Mouse (Mus musculus): ENCODE results near the gene Nup62. TPM values are rescaled to one million over a fixed set of nuclear protein-coding genes. Genes with fewer than 3 reads are reported as not detected.
A peak's percentile ranks its signal among the peaks of the same experiment; 100 is the strongest.

The Nup62 gene
- polyA plus RNA-seq, 1 experiment from 2014 or later, result 47.0 TPM

DNA sequence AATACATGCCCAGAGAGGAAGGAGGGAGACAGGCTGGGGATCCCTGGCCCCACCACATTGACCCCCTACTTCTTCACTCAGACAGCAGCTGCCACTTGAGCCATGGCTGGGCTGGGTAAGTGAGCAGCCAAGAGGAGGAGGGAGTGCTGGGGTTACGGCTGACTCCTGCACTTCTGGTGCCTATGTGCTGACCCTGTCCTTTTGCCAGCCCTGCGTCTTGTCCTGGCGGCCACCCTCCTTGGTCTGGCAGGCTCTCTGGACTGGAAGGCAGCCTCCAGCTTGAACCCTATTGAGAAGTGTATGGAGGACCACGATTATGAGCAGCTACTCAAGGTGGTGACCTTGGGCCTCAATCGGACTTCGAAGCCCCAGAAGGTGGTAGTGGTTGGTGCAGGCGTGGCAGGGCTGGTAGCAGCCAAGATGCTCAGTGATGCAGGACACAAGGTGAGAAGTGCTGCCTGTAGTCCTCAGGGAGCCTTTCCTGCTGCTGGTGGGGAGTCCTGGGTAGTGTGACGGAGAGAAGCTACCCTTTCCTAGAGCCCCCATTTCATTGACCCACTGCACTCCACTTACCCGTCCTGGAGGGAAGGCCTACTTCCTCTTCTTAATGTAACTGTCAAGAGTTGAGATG is 20.6 kb downstream of the Nup62 start:
- no peak overlapping the region for H3K27ac ChIP-seq (replicated peaks; ENCODE audit: low read depth, low read length)
- 86% methylated on average over 9 of the region's 9 CpGs for whole genome bisulfite sequencing
- DNase-seq (ENCODE audit: low spot score) (no peak), ATAC-seq (ENCODE audit: low read depth) (no peak)
- H3K4me3 ChIP-seq (ENCODE audit: low read depth, low read length), result no peak overlapping the region
- no peaks in the 10 kb centered on the region for H3K9me3 ChIP-seq (ENCODE audit: control insufficient read depth, low read length)
- peaks cover 24% of the 10 kb centered on the region for H3K27me3 ChIP-seq (replicated peaks; ENCODE audit: control insufficient read depth, insufficient read depth, low read length)
- peaks cover 20% of the 10 kb centered on the region for H3K36me3 ChIP-seq (ENCODE audit: control insufficient read depth, insufficient read depth, low read length)
- H3K4me2 ChIP-seq (ENCODE audit: low read depth, low read length), result no peak overlapping the region
- peaks cover 6% of the 10 kb centered on the region for H3K4me1 ChIP-seq (ENCODE audit: control insufficient read depth, insufficient read depth, low read length)
- H3K9ac ChIP-seq (ENCODE audit: low read depth, low read length), result no peak overlapping the region

DNA sequence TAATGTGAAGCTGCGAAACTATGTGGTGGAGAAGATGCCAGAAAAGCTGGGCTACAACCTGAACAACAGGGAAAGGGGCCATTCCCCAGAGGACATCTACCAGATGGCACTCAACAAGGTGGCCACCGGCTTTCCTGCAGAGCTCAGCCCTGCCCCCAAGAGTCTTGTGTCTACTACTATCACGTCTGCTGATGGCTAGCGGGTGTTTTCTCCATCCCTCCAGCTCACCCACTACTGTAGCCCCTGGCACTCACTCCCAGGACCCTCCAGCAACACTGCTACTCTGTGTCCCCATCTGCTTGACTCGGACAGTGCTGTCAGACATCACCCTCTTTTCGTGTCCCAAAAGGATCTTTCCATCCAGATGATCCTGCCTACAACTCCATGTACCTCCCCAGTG is 22.2 kb downstream of the Nup62 start:
- Histone ChIP-seq H3K27me3 (replicated peaks; ENCODE audit: control insufficient read depth, insufficient read depth, low read length) (peaks cover 24% of the 10 kb centered on the region), H3K27ac (replicated peaks; ENCODE audit: low read depth, low read length) (no peak overlapping the region), H3K4me1 (ENCODE audit: control insufficient read depth, insufficient read depth, low read length) (peaks cover 6% of the 10 kb centered on the region), H3K9ac (ENCODE audit: low read depth, low read length) (no peak overlapping the region), H3K4me2 (ENCODE audit: low read depth, low read length) (no peak overlapping the region), H3K4me3 (ENCODE audit: low read depth, low read length) (no peak overlapping the region), H3K36me3 (ENCODE audit: control insufficient read depth, insufficient read depth, low read length) (peaks cover 28% of the 10 kb centered on the region), H3K9me3 (ENCODE audit: control insufficient read depth, low read length) (no peaks in the 10 kb centered on the region)
- WGBS, result 79% methylated on average over 6 of the region's 6 CpGs
- DNase-seq (ENCODE audit: low spot score), result no peak
- no peak for ATAC-seq (ENCODE audit: low read depth)

GRCm38 (mm10) chr7:44839171-44839490 is 23.2 kb downstream of the Nup62 start:
- Histone ChIP-seq H3K36me3 (ENCODE audit: control insufficient read depth, insufficient read depth, low read length) (peaks cover 39% of the 10 kb centered on the region), H3K27me3 (replicated peaks; ENCODE audit: control insufficient read depth, insufficient read depth, low read length) (peaks cover 24% of the 10 kb centered on the region), H3K4me2 (ENCODE audit: low read depth, low read length) (peak overlapping the region; percentile 62), H3K4me3 (ENCODE audit: low read depth, low read length) (peak overlapping the region; percentile 36), H3K4me1 (ENCODE audit: control insufficient read depth, insufficient read depth, low read length) (peaks cover 6% of the 10 kb centered on the region), H3K9ac (ENCODE audit: low read depth, low read length) (peak overlapping the region; percentile 56), H3K9me3 (ENCODE audit: control insufficient read depth, low read length) (no peaks in the 10 kb centered on the region), H3K27ac (replicated peaks; ENCODE audit: low read depth, low read length) (no peak overlapping the region)
- 34% methylated on average over 10 of the region's 11 CpGs for WGBS
- DNase-seq (ENCODE audit: low spot score) (no peak), ATAC-seq (ENCODE audit: low read depth) (0 out of 2 replicates have a peak, but pooled peaks have one; percentile 3)

DNA sequence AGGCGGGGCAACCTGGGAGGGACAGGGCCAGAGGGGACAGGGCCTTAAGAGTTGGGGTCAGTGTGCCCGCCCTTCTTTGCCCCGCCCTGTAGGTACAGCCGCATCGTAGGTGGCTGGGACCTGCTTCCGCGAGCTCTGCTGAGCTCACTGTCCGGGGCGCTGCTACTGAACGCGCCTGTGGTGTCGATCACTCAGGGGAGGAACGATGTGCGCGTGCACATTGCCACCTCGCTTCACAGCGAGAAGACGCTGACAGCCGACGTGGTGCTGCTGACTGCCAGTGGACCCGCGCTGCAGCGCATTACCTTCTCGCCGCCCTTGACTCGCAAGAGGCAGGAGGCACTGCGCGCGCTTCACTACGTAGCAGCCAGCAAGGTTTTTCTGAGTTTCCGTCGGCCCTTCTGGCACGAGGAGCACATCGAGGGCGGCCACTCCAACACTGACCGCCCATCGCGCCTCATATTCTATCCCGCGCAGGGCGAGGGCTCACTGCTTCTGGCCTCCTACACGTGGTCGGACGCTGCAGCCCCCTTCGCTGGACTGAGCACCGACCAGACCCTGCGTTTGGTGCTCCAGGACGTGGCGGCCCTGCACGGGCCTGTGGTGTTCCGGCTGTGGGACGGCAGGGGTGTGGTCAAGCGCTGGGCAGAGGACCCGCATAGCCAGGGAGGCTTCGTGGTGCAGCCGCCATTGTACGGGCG is 23.8 kb downstream of the Nup62 start:
- DNase-seq (ENCODE audit: low spot score), result peak; percentile 59
- peak overlapping the region; percentile 36 for H3K4me3 ChIP-seq (ENCODE audit: low read depth, low read length)

DNA sequence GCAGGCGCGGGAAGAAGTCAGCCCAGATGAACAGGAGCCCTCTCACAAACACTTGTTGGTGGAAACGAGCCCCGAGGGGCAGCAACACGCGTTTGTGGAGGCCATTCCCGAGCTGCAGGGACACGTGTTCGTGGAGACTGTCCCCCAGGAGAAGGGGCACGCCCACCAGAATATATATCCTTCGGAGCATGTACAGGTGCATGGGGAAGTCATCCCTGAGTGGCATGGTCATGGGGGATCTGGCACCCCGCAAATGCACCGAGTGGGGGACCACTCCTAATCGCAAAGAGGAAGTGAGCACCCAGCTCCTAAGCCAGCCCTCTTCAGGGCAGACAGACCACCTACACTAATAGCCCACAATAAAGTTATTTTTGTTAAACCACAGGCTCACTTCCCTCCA is 24.5 kb downstream of the Nup62 start:
- Histone ChIP-seq H3K4me1 (ENCODE audit: control insufficient read depth, insufficient read depth, low read length) (peaks cover 6% of the 10 kb centered on the region), H3K4me3 (ENCODE audit: low read depth, low read length) (peak overlapping the region; percentile 36; the same call in 1 of the 2 replicates), H3K9ac (ENCODE audit: low read depth, low read length) (peak overlapping the region; percentile 56; the same call in 1 of the 2 replicates), H3K27ac (replicated peaks; ENCODE audit: low read depth, low read length) (no peak overlapping the region), H3K4me2 (ENCODE audit: low read depth, low read length) (peak overlapping the region; percentile 62), H3K9me3 (ENCODE audit: control insufficient read depth, low read length) (no peaks in the 10 kb centered on the region), H3K27me3 (replicated peaks; ENCODE audit: control insufficient read depth, insufficient read depth, low read length) (peaks cover 24% of the 10 kb centered on the region), H3K36me3 (ENCODE audit: control insufficient read depth, insufficient read depth, low read length) (peaks cover 52% of the 10 kb centered on the region)
- DNase-seq (ENCODE audit: low spot score) (no peak), ATAC-seq (ENCODE audit: low read depth) (no peak)
- WGBS, result 49% methylated on average over 13 of the region's 14 CpGs

More for the DNA sequence above, 23.8 kb downstream of the Nup62 start:
- H3K9ac ChIP-seq (ENCODE audit: low read depth, low read length), result peak overlapping the region; percentile 56
- no peak overlapping the region for H3K27ac ChIP-seq (replicated peaks; ENCODE audit: low read depth, low read length)
- peaks cover 24% of the 10 kb centered on the region for H3K27me3 ChIP-seq (replicated peaks; ENCODE audit: control insufficient read depth, insufficient read depth, low read length)
- peak overlapping the region; percentile 62 for H3K4me2 ChIP-seq (ENCODE audit: low read depth, low read length)
- peaks cover 6% of the 10 kb centered on the region for H3K4me1 ChIP-seq (ENCODE audit: control insufficient read depth, insufficient read depth, low read length)
- H3K9me3 ChIP-seq (ENCODE audit: control insufficient read depth, low read length), result no peaks in the 10 kb centered on the region
- 3% methylated on average over 45 of the region's 58 CpGs for WGBS
- ATAC-seq (ENCODE audit: low read depth), result peak; percentile 39
- peaks cover 44% of the 10 kb centered on the region for H3K36me3 ChIP-seq (ENCODE audit: control insufficient read depth, insufficient read depth, low read length)

GRCm38 (mm10) chr7:44841825-44842463 is 26.1 kb downstream of the Nup62 start:
- Histone ChIP-seq H3K4me1 (ENCODE audit: control insufficient read depth, insufficient read depth, low read length) (peaks cover 6% of the 10 kb centered on the region), H3K9ac (ENCODE audit: low read depth, low read length) (no peak overlapping the region), H3K4me3 (ENCODE audit: low read depth, low read length) (no peak overlapping the region), H3K27me3 (replicated peaks; ENCODE audit: control insufficient read depth, insufficient read depth, low read length) (peaks cover 24% of the 10 kb centered on the region), H3K4me2 (ENCODE audit: low read depth, low read length) (no peak overlapping the region), H3K27ac (replicated peaks; ENCODE audit: low read depth, low read length) (no peak overlapping the region), H3K36me3 (ENCODE audit: control insufficient read depth, insufficient read depth, low read length) (peaks cover 67% of the 10 kb centered on the region), H3K9me3 (ENCODE audit: control insufficient read depth, low read length) (no peaks in the 10 kb centered on the region)
- WGBS, result 93% methylated on average over 8 of the region's 8 CpGs
- no peak for DNase-seq (ENCODE audit: low spot score)
- ATAC-seq (ENCODE audit: low read depth), result no peak

DNA sequence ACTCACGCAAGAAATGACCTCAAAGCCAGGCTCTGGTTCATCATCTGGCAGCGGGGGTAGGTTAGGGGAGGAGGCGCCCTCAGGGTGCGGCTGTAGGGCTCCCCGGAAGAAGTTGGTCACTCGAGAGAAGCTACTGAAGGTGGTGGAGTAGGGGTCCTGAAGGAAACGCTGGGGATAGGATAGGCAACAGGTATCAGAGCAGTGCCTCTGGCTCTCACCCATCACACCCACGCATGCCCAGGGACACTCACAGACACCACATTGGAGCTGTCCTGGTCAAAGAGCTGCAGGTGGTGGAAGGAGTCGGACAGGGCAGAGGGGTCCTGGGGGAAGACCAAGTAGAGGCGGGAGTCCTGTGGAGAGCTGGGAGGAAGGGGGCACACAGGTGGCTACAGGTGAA is 29.1 kb downstream of the Nup62 start:
- H3K4me1 ChIP-seq (ENCODE audit: control insufficient read depth, insufficient read depth, low read length), result peaks cover 10% of the 10 kb centered on the region
- H3K27me3 ChIP-seq (replicated peaks; ENCODE audit: control insufficient read depth, insufficient read depth, low read length), result peaks cover 9% of the 10 kb centered on the region
- no peaks in the 10 kb centered on the region for H3K9me3 ChIP-seq (ENCODE audit: control insufficient read depth, low read length)
- no peak overlapping the region for H3K4me2 ChIP-seq (ENCODE audit: low read depth, low read length)
- 94% methylated on average over 10 of the region's 10 CpGs for WGBS
- H3K9ac ChIP-seq (ENCODE audit: low read depth, low read length), result no peak overlapping the region
- ATAC-seq (ENCODE audit: low read depth) (no peak), DNase-seq (ENCODE audit: low spot score) (no peak)
- no peak overlapping the region for H3K27ac ChIP-seq (replicated peaks; ENCODE audit: low read depth, low read length)
- H3K36me3 ChIP-seq (ENCODE audit: control insufficient read depth, insufficient read depth, low read length), result peaks cover 67% of the 10 kb centered on the region
- H3K4me3 ChIP-seq (ENCODE audit: low read depth, low read length), result no peak overlapping the region

- Histone ChIP-seq H3K9me3 (ENCODE audit: control insufficient read depth, low read length) (no peaks in the 10 kb centered on the region), H3K4me2 (ENCODE audit: low read depth, low read length) (no peak overlapping the region), H3K27ac (replicated peaks; ENCODE audit: low read depth, low read length) (no peak overlapping the region), H3K9ac (ENCODE audit: low read depth, low read length) (0 out of 2 replicates have a peak overlapping the region, but pooled peaks have one; percentile 23), H3K4me1 (ENCODE audit: control insufficient read depth, insufficient read depth, low read length) (peaks cover 14% of the 10 kb centered on the region), H3K4me3 (ENCODE audit: low read depth, low read length) (no peak overlapping the region), H3K27me3 (replicated peaks; ENCODE audit: control insufficient read depth, insufficient read depth, low read length) (no peaks in the 10 kb centered on the region), H3K36me3 (ENCODE audit: control insufficient read depth, insufficient read depth, low read length) (peaks cover 57% of the 10 kb centered on the region)
- ATAC-seq (ENCODE audit: low read depth), result no peak
- no peak for DNase-seq (ENCODE audit: low spot score)
- 91% methylated on average over 7 of the region's 7 CpGs for WGBS
Measured at GRCm38 (mm10) chr7:44846804-44847203, 30.9 kb downstream of the Nup62 start.

All from embryonic facial prominence, embryonic 14.5 days (tissue).